Mouse (Mus musculus) heart, embryonic 10.5 days (tissue): ENCODE results near the gene Aip. TPM values are rescaled to one million over a fixed set of nuclear protein-coding genes. Genes with fewer than 3 reads are reported as not detected.

Experiments
- DNase-seq: peaks from one replicate; pipeline ENCODE4 v3.0.0-alpha.2; 2017; ENCODE audit warnings: low spot score
- H3K27ac ChIP-seq: fragments of 300-500 bp; sonication (generic); 2 replicates; pipeline ENCODE4 v1.5.1; 2016; ENCODE audit warnings: mild to moderate bottlenecking
- H3K27me3 ChIP-seq: fragments of 300-500 bp; sonication (generic); 2 replicates; pipeline ENCODE4 v1.6.1; 2016; ENCODE audit warnings: mild to moderate bottlenecking; ENCODE audit not compliant: poor library complexity, insufficient read depth, severe bottlenecking
- H3K36me3 ChIP-seq: fragments of 300-500 bp; sonication (generic); 2 replicates; pipeline ENCODE4 v1.6.1; 2016; ENCODE audit warnings: mild to moderate bottlenecking, moderate library complexity
- H3K4me1 ChIP-seq: fragments of 300-500 bp; sonication (generic); 2 replicates; pipeline ENCODE4 v1.6.1; 2016; ENCODE audit warnings: mild to moderate bottlenecking
- H3K4me3 ChIP-seq: fragments of 300-500 bp; sonication (generic); 2 replicates; pipeline ENCODE4 v1.5.1; 2016; ENCODE audit warnings: mild to moderate bottlenecking, moderate library complexity
- H3K9me3 ChIP-seq: fragments of 300-500 bp; sonication (generic); 2 replicates; pipeline ENCODE4 v1.6.1; 2016; ENCODE audit warnings: mild to moderate bottlenecking, moderate library complexity
- WGBS: fragments of 180-500 bp; shearing (Covaris S2); methylation state at CpG from one replicate; pipeline ENCODE4 v1.1.7; 2016; 5-methylcytosine and 5-hydroxymethylcytosine counted together
- polyA plus RNA-seq: library from polyadenylated mRNA; unstranded; fragments of >200 nt; fragmentation: Nextera tagmentation; extraction: Ambion mirVana; gene quantifications from 2 replicates; pipeline ENCODE4 v1.2.1, GENCODE M21; 2016

Gene Aip
- polyA plus RNA-seq, 1 experiment from 2014 or later = 93.8 TPM

GRCm38 (mm10) chr19:4098426-4098825, 27.2 kb downstream of the Aip start:
- no peak for DNase-seq
- 89% methylated on average over 13 of the region's 13 CpGs for WGBS
- Histone ChIP-seq H3K4me3 (peak overlapping the region; percentile 1; the same call in 1 of the 2 replicates), H3K36me3 (peaks cover 6% of the 10 kb centered on the region), H3K4me1 (peaks cover 54% of the 10 kb centered on the region), H3K27me3 (peaks cover 34% of the 10 kb centered on the region), H3K27ac (no peak overlapping the region), H3K9me3 (no peaks in the 10 kb centered on the region)

- no peak for DNase-seq
- Histone ChIP-seq H3K36me3 (0 out of 2 replicates have a peak, but pooled peaks cover 2% of the 10 kb centered on the region), H3K27ac (peak overlapping the region; percentile 92), H3K4me1 (peaks cover 54% of the 10 kb centered on the region), H3K4me3 (peak overlapping the region; percentile 84), H3K9me3 (no peaks in the 10 kb centered on the region), H3K27me3 (peaks cover 24% of the 10 kb centered on the region)
- WGBS = 2% methylated on average over 21 of the region's 21 CpGs
These were observed 28.2 kb downstream of the Aip start for GRCm38 (mm10) chr19:4097441-4097825.

- H3K27me3 ChIP-seq = peaks cover 18% of the 10 kb centered on the region
- peak; percentile 100 for DNase-seq
- under 1% methylated on average over 65 of the region's 65 CpGs for WGBS
- no peaks in the 10 kb centered on the region for H3K9me3 ChIP-seq
- H3K4me1 ChIP-seq = peaks cover 54% of the 10 kb centered on the region
- peak within 1 kb of the TSS; percentile 92 for H3K27ac ChIP-seq
- H3K36me3 ChIP-seq = 0 out of 2 replicates have a peak, but pooled peaks cover 2% of the 10 kb centered on the region
- H3K4me3 ChIP-seq = peak within 1 kb of the TSS; percentile 84
These were observed 28.8 kb downstream of the Aip start, which contains the start of gene Cdk2ap2 for GRCm38 (mm10) chr19:4096642-4097440. Gene Cdk2ap2 (plus strand): TSS chr19:4097182.

GRCm38 (mm10) chr19:4095802-4096201, 29.9 kb downstream of the Aip start:
- H3K4me3 ChIP-seq = 0 out of 2 replicates have a peak overlapping the region, but pooled peaks have one; percentile 84
- WGBS = 65% methylated on average over 3 of the region's 3 CpGs
- 0 out of 2 replicates have a peak, but pooled peaks cover 2% of the 10 kb centered on the region for H3K36me3 ChIP-seq

DNA sequence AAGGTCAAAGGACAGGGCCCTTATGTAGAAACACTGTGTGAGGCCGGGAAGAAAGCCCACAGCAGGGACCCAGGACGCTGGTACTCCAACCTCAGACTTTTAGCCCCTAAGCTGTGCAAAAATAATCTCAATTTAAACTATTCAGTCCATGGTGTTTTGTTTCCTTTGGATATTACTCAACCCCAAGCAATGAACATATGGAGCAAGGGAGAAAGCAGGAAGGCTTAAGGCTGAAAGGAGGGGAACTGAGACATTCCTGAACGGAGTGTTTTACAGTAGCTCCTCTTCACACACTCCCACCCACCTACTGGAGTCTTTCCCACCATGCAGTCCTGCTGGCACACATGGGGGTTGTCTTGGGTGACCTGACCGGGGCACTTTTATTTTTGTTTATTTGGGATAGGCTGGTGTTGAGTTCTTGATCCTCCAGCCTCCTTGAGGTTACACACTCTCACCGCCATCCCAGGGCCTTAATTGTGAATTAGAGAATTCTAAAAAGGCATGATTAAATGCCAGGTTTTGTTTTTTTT, 30.8 kb downstream of the Aip start:
- no peaks in the 10 kb centered on the region for H3K9me3 ChIP-seq
- 75% methylated on average over 5 of the region's 5 CpGs for WGBS
- 0 out of 2 replicates have a peak, but pooled peaks cover 2% of the 10 kb centered on the region for H3K36me3 ChIP-seq

More at GRCm38 (mm10) chr19:4095802-4096201, 29.9 kb downstream of the Aip start:
- Histone ChIP-seq H3K27me3 (peaks cover 7% of the 10 kb centered on the region), H3K9me3 (no peaks in the 10 kb centered on the region), H3K4me1 (peaks cover 45% of the 10 kb centered on the region), H3K27ac (no peak overlapping the region)
- no peak for DNase-seq

GRCm38 (mm10) chr19:4094348-4094747, 31.3 kb downstream of the Aip start:
- Histone ChIP-seq H3K4me1 (peaks cover 31% of the 10 kb centered on the region), H3K36me3 (0 out of 2 replicates have a peak, but pooled peaks cover 2% of the 10 kb centered on the region), H3K4me3 (no peak overlapping the region), H3K27me3 (peaks cover 1% of the 10 kb centered on the region; the same call in 1 of the 2 replicates), H3K9me3 (no peaks in the 10 kb centered on the region), H3K27ac (no peak overlapping the region)
- 76% methylated on average over 3 of the region's 3 CpGs for WGBS
- DNase-seq = no peak

More for the DNA sequence above, 30.8 kb downstream of the Aip start:
- peaks cover 36% of the 10 kb centered on the region for H3K4me1 ChIP-seq
- H3K27me3 ChIP-seq = no peaks in the 10 kb centered on the region
- no peak for DNase-seq
- H3K27ac ChIP-seq = no peak overlapping the region
- H3K4me3 ChIP-seq = no peak overlapping the region

- H3K27me3 ChIP-seq = peaks cover 7% of the 10 kb centered on the region; the same call in 1 of the 2 replicates
- H3K4me1 ChIP-seq = peaks cover 25% of the 10 kb centered on the region
- H3K36me3 ChIP-seq = 0 out of 2 replicates have a peak, but pooled peaks cover 2% of the 10 kb centered on the region
- WGBS = 63% methylated on average over 7 of the region's 7 CpGs
- no peak overlapping the region for H3K4me3 ChIP-seq
- no peak for DNase-seq
- no peaks in the 10 kb centered on the region for H3K9me3 ChIP-seq
- H3K27ac ChIP-seq = no peak overlapping the region
These were observed 31.9 kb downstream of the Aip start for GRCm38 (mm10) chr19:4093772-4094171.

DNA sequence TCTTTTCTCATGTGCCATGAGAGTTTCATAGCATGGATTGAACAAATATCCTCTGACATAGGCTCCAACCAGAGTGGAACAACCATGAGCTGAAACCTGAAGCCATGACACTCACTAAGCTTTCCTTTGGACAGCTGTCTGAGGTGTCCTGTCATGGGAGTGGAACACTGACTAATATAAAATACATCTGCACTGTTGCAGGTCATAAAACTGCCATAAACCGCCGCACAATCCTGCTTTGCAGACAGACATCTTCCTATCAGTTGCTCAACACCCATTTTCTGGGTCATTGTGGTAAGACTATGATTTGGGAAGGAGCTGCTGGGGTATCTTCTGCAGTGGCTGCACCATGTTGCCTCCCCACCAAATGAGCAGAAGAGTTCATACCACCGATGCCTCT, 32.9 kb downstream of the Aip start:
- Histone ChIP-seq H3K9me3 (no peaks in the 10 kb centered on the region), H3K27ac (no peak overlapping the region), H3K4me1 (peaks cover 15% of the 10 kb centered on the region), H3K27me3 (peaks cover 10% of the 10 kb centered on the region; the same call in 1 of the 2 replicates), H3K36me3 (no peaks in the 10 kb centered on the region), H3K4me3 (no peak overlapping the region)
- DNase-seq = no peak
- 90% methylated on average over 3 of the region's 3 CpGs for WGBS

DNA sequence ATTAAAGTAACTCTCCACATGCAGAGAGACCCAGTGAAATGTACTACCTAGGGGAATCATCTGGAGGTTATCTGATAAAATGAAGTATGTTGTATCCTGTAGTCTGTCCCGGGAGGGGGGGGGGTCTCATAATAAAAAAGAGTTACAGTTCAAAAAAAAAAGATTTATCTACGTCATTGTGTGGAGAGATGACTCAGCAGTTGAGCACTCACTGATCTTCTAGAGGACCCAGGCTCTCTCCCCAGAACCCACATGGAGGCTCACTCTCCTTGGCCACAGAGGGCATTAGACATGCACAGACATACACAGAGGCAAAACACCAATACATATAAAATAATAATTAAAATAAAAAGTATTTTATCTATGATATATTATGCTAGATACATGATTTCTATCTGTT, 34.3 kb downstream of the Aip start:
- 54% methylated on average over 2 of the region's 2 CpGs for WGBS
- no peak for DNase-seq
- H3K27me3 ChIP-seq = peaks cover 16% of the 10 kb centered on the region
- peaks cover 3% of the 10 kb centered on the region for H3K4me1 ChIP-seq
- H3K9me3 ChIP-seq = no peaks in the 10 kb centered on the region
- no peak overlapping the region for H3K4me3 ChIP-seq
- no peak overlapping the region for H3K27ac ChIP-seq
- no peaks in the 10 kb centered on the region for H3K36me3 ChIP-seq

GRCm38 (mm10) chr19:4090446-4090845, 35.2 kb downstream of the Aip start:
- DNase-seq = no peak
- H3K4me3 ChIP-seq = no peak overlapping the region
- no peaks in the 10 kb centered on the region for H3K36me3 ChIP-seq
- no peaks in the 10 kb centered on the region for H3K4me1 ChIP-seq
- WGBS = 80% methylated on average over 3 of the region's 3 CpGs
- H3K27me3 ChIP-seq = peaks cover 22% of the 10 kb centered on the region
- no peaks in the 10 kb centered on the region for H3K9me3 ChIP-seq
- H3K27ac ChIP-seq = no peak overlapping the region

- DNase-seq = no peak
- H3K4me3 ChIP-seq = no peak overlapping the region
- H3K27ac ChIP-seq = no peak overlapping the region
- H3K4me1 ChIP-seq = no peaks in the 10 kb centered on the region
- no peaks in the 10 kb centered on the region for H3K36me3 ChIP-seq
- H3K27me3 ChIP-seq = peaks cover 29% of the 10 kb centered on the region
- no peaks in the 10 kb centered on the region for H3K9me3 ChIP-seq
- 78% methylated on average over 6 of the region's 6 CpGs for WGBS
These were observed 36.5 kb downstream of the Aip start for GRCm38 (mm10) chr19:4089128-4089527.

DNA sequence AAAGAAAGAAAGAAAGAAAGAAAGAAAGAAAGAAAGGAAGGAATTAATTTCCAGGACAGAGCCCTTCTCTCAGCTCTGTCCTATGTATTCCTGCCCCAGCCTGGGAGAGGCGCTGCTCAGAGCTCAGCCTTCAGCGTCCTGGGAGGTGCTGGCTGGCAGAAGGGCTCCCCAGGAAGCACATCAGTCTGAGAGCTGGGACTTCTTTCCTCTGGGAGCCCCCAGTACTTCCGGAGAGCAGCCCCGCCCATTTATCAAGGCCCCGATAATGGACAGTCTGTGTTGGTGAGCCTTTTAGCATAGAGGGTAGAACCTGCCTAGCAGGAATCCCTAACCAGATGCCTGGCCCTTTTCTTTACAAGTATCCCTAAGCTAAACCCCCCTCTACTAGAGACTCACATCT, 37.5 kb downstream of the Aip start:
- no peaks in the 10 kb centered on the region for H3K4me1 ChIP-seq
- no peak overlapping the region for H3K27ac ChIP-seq
- peak; percentile 64 for DNase-seq
- H3K27me3 ChIP-seq = peaks cover 38% of the 10 kb centered on the region
- H3K36me3 ChIP-seq = no peaks in the 10 kb centered on the region
- no peak overlapping the region for H3K4me3 ChIP-seq
- 50% methylated on average over 5 of the region's 5 CpGs for WGBS
- no peaks in the 10 kb centered on the region for H3K9me3 ChIP-seq

DNA sequence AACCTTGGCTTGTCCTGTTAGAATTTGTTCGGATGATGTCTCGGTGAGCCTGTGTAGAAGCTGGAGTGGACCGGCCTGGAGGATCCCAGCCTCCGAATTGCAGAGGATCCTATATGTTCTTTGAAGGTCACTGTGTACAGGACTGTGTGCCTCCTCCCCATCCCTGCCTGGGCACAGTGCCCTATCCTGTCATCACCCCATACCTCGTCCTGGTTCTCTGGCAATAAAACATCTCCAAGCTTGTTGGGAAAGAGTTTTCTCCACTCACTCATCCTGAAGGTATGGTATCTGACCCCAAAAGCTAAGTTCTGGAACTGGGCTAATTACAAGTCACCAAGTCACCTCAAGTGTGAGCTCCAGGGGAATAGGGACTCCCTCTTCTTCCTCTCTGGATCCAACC, 38.6 kb downstream of the Aip start:
- no peak overlapping the region for H3K27ac ChIP-seq
- H3K4me1 ChIP-seq = no peaks in the 10 kb centered on the region
- peaks cover 48% of the 10 kb centered on the region for H3K27me3 ChIP-seq
- peak; percentile 43 for DNase-seq
- no peaks in the 10 kb centered on the region for H3K36me3 ChIP-seq
- 89% methylated on average over 5 of the region's 5 CpGs for WGBS
- H3K9me3 ChIP-seq = no peaks in the 10 kb centered on the region
- H3K4me3 ChIP-seq = no peak overlapping the region
